ENCODE assay signal across 16 mouse cellular contexts in genomic region chr16:91980482-91980881, GRCm38 (mm10).
"Had no signal": no experiment of that assay in that cellular context is flagged by ENCODE, and none has a peak within 500 bp of the region (broad histone marks: within the 10 kb centered on the region; RNA-seq: fewer than 3 reads in every experiment).

No protein-coding gene starts in this region.

- H3K36me3 ChIP-seq: limb, embryonic 13.5 days; midbrain, embryonic 10.5 days; neural tube, embryonic 13.5 days; stomach, embryonic 15.5 days had no signal

- H3K4me1 ChIP-seq: stomach, embryonic 15.5 days had no signal

- H3K9me3 ChIP-seq: limb, embryonic 13.5 days; midbrain, embryonic 10.5 days; neural tube, embryonic 13.5 days; stomach, embryonic 15.5 days had no signal

- H3K27me3 ChIP-seq: limb, embryonic 13.5 days; neural tube, embryonic 13.5 days; stomach, embryonic 15.5 days had no signal

- H3K27ac ChIP-seq: limb, embryonic 13.5 days; liver, embryonic 14.5 days; midbrain, embryonic 10.5 days; neural tube, embryonic 13.5 days; stomach, embryonic 15.5 days had no signal

- H3K4me3 ChIP-seq: limb, embryonic 13.5 days; midbrain, embryonic 10.5 days; neural tube, embryonic 13.5 days; stomach, embryonic 15.5 days had no signal

- H3K9ac ChIP-seq: limb, embryonic 13.5 days; liver, embryonic 14.5 days; neural tube, embryonic 13.5 days; stomach, embryonic 15.5 days had no signal

- DNase-seq: kidney, adult 8-10 months; kidney, postnatal 25 days; layer of hippocampus, adult 9-11 months; layer of hippocampus, postnatal 36 days; lung, adult 18-20 months; lung, postnatal 10 days; lung, postnatal 4 days; midbrain, embryonic 14.5 days; retina, postnatal 1 day; thymus, adult 2 months; thymus, postnatal 25 days had no signal

- H3K4me2 ChIP-seq: limb, embryonic 13.5 days; neural tube, embryonic 13.5 days; stomach, embryonic 15.5 days had no signal
